Mouse (Mus musculus) lung, postnatal 4 days (tissue): ENCODE results near the gene C130050O18Rik.

ENCODE experiments used
- DNase-seq, 2 experiments: peaks; one replicate each; pipeline ENCODE4 v3.0.0; 2021

The C130050O18Rik gene

GRCm38 (mm10) chr5:139427989-139428388 lies 22.9 kb downstream of the C130050O18Rik start:
- peak; percentile 41 to 65 for DNase-seq

GRCm38 (mm10) chr5:139429818-139430341 lies 24.8 kb downstream of the C130050O18Rik start:
- no peak for DNase-seq

- no peak for DNase-seq
These were observed 27.3 kb downstream of the C130050O18Rik start for GRCm38 (mm10) chr5:139432333-139432732.

- DNase-seq = no peak
These were observed 27.8 kb downstream of the C130050O18Rik start for GRCm38 (mm10) chr5:139432747-139433508.

GRCm38 (mm10) chr5:139433842-139434568 lies 28.9 kb downstream of the C130050O18Rik start:
- no peak for DNase-seq

GRCm38 (mm10) chr5:139434940-139435339 lies 29.9 kb downstream of the C130050O18Rik start:
- no peak for DNase-seq

- no peak for DNase-seq
These were observed 32.7 kb downstream of the C130050O18Rik start for GRCm38 (mm10) chr5:139437769-139438168.

- no peak for DNase-seq
These were observed 33.4 kb downstream of the C130050O18Rik start for GRCm38 (mm10) chr5:139438440-139438839.

- DNase-seq = no peak
These were observed 35.4 kb downstream of the C130050O18Rik start for GRCm38 (mm10) chr5:139440451-139440850.

GRCm38 (mm10) chr5:139440926-139441725 lies 36.0 kb downstream of the C130050O18Rik start:
- no peak for DNase-seq

GRCm38 (mm10) chr5:139441726-139442018 lies 36.6 kb downstream of the C130050O18Rik start:
- DNase-seq = no peak

GRCm38 (mm10) chr5:139442428-139442827 lies 37.3 kb downstream of the C130050O18Rik start:
- DNase-seq = no peak

GRCm38 (mm10) chr5:139442962-139443361 lies 37.9 kb downstream of the C130050O18Rik start:
- DNase-seq = no peak

- DNase-seq = peak in 1 of 2 experiments; percentile 35
These were observed 40.2 kb downstream of the C130050O18Rik start for GRCm38 (mm10) chr5:139445258-139445657.

- no peak for DNase-seq
These were observed 42.9 kb downstream of the C130050O18Rik start for GRCm38 (mm10) chr5:139448025-139448424.

GRCm38 (mm10) chr5:139449161-139449791 lies 44.2 kb downstream of the C130050O18Rik start:
- DNase-seq = peak; percentile 72 to 84

GRCm38 (mm10) chr5:139449926-139450325 lies 44.8 kb downstream of the C130050O18Rik start:
- DNase-seq = no peak

GRCm38 (mm10) chr5:139453031-139453430 lies 48.0 kb downstream of the C130050O18Rik start:
- no peak for DNase-seq

GRCm38 (mm10) chr5:139455166-139455565 lies 50.1 kb downstream of the C130050O18Rik start:
- no peak for DNase-seq

GRCm38 (mm10) chr5:139457241-139457640 lies 52.2 kb downstream of the C130050O18Rik start:
- DNase-seq = no peak

- DNase-seq = no peak
These were observed 54.9 kb downstream of the C130050O18Rik start for GRCm38 (mm10) chr5:139459938-139460337.

- peak; percentile 98 to 99 for DNase-seq
These were observed 55.4 kb downstream of the C130050O18Rik start, which contains the start of gene 3110082I17Rik for GRCm38 (mm10) chr5:139460384-139461067. Gene 3110082I17Rik (minus strand): TSS chr5:139460527.
